Mouse (Mus musculus): Measurements from ENCODE around the gene Zfp85.
"Not testable (repeated sequence)": the region's sequence is repeated elsewhere in the genome, so short reads cannot be mapped to it uniquely, and the experiment has no call there.

Gene Zfp85

GRCm38 (mm10) chr13:67754333-67755306 lies at the start of gene Zfp85:
Gene Zfp85, minus strand, starts transcription at chr13:67755228.
- peak; percentile 71 for DNase-seq (ENCODE audit: low spot score)

- not testable (repeated sequence) for DNase-seq (ENCODE audit: low spot score)
Measured at GRCm38 (mm10) chr13:67799151-67799550, 44.1 kb upstream of the Zfp85 start.

- DNase-seq (ENCODE audit: low spot score), result no peak
Measured at GRCm38 (mm10) chr13:67798618-67799017, 43.6 kb upstream of the Zfp85 start.

- DNase-seq (ENCODE audit: low spot score), result no peak
Measured at GRCm38 (mm10) chr13:67791921-67792455, 37.0 kb upstream of the Zfp85 start.

- DNase-seq (ENCODE audit: low spot score), result peak; percentile 83
Measured at GRCm38 (mm10) chr13:67779265-67780221, 24.5 kb upstream of the Zfp85 start, which contains the start of gene Zfp493. Gene Zfp493, plus strand, starts transcription at chr13:67779693.

GRCm38 (mm10) chr13:67763031-67763768 lies 8.2 kb upstream of the Zfp85 start:
- no peak for DNase-seq (ENCODE audit: low spot score)

- no peak for DNase-seq (ENCODE audit: low spot score)
Measured at GRCm38 (mm10) chr13:67759966-67760365, 4.9 kb upstream of the Zfp85 start.

GRCm38 (mm10) chr13:67755761-67756160 lies 733 bp upstream of the Zfp85 start:
- no peak for DNase-seq (ENCODE audit: low spot score)

- DNase-seq (ENCODE audit: low spot score), result no peak
Measured at GRCm38 (mm10) chr13:67743896-67744295, 11.1 kb downstream of the Zfp85 start.

- no peak for DNase-seq (ENCODE audit: low spot score)
Measured at GRCm38 (mm10) chr13:67742941-67743340, 12.1 kb downstream of the Zfp85 start.

- DNase-seq (ENCODE audit: low spot score), result not testable (repeated sequence)
Measured at GRCm38 (mm10) chr13:67734391-67734790, 20.6 kb downstream of the Zfp85 start.

- DNase-seq (ENCODE audit: low spot score), result peak; percentile 10
Measured at GRCm38 (mm10) chr13:67729441-67729840, 25.6 kb downstream of the Zfp85 start.

GRCm38 (mm10) chr13:67728641-67729318 lies 26.2 kb downstream of the Zfp85 start, which contains the start of gene Zfp65:
Gene Zfp65, minus strand, starts transcription at chr13:67729173.
- DNase-seq (ENCODE audit: low spot score), result peak; percentile 67

- DNase-seq (ENCODE audit: low spot score), result peak; percentile 40
Measured at GRCm38 (mm10) chr13:67728106-67728505, 26.9 kb downstream of the Zfp85 start.

GRCm38 (mm10) chr13:67725331-67725730 lies 29.7 kb downstream of the Zfp85 start:
- not testable (repeated sequence) for DNase-seq (ENCODE audit: low spot score)

GRCm38 (mm10) chr13:67723848-67724479 lies 31.1 kb downstream of the Zfp85 start:
- DNase-seq (ENCODE audit: low spot score), result peak; percentile 92
